Mouse (Mus musculus) telencephalon, adult 2 months (tissue): ENCODE results near the gene Kpna3.

Experiments
- DNase-seq: peaks from one replicate; pipeline ENCODE4 v3.0.0-alpha.2; 2011; ENCODE audit warnings: low read depth, low spot score

Gene Kpna3

DNA sequence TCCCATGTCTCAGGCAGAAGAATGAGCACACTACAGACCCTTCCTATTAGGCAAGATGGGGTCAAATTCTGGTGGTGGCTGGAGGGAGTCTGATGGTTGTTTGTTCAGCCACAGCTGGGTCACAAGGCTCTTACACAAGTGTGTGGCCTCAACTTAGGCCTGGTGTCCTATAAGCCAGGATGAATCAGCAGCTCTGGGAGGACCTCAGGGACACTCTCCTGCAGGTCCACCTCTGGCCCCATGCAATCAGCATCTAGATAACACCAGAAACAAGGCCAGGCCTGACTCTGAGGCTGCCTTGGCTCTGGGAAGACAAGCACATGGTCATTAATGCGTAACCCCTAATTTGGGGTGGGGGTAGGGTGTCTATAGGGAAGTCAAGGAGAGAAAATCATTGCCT, 118.9 kb downstream of the Kpna3 start:
- DNase-seq = no peak

DNA sequence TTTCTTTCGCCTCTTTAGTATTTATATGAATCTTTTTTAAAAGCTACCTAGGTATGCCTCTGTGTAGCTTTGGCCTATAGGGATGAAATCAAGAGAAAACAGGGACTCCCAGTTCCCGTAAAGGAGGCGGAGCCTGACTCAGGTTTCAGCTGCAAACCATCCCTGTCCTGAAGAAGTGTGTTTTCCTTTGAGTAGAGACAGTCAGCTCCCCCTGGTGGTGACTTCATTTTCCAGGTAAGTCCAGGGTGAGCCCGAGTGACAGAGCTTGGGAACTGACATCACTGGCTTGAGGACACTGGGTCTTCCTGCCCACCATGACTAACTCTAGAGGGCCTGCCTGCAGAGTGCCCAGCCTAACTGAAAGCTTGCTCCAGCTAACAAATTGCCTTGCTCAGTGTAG, 122.8 kb downstream of the Kpna3 start:
- DNase-seq = no peak
